Mouse (Mus musculus) embryo, embryonic 10 days (tissue): ENCODE data around the gene Gm17535.
A peak's percentile ranks its signal among the peaks of the same experiment; 100 is the strongest.
"Not testable (repeated sequence)": the region's sequence is repeated elsewhere in the genome, so short reads cannot be mapped to it uniquely, and the experiment has no call there.

Experiments used
- DNase-seq: peaks from one replicate; pipeline ENCODE4 v3.0.0-alpha.2; 2015; ENCODE audit warnings: low spot score

Gene Gm17535

DNA sequence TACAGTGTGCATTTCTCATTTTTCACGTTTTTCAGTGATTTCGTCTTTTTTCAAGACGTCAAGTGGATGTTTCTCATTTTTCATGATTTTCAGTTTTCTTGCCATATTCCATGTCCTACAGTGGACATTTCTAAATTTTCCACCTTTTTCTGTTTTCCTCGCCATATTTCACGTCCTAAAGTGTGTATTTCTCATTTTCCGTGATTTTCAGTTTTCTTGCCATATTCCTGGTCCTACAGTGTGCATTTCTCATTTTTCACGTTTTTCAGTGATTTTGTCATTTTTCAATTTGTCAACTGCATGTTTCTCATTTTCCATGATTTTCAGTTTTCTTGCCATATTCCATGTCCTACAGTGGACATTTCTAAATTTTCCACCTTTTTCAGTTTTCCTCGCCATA lies at the start of gene Gm17535:
TSS of gene Gm17535 (plus strand) at position 301 of the 400 bp plus-strand sequence.
- DNase-seq, result not testable (repeated sequence)

DNA sequence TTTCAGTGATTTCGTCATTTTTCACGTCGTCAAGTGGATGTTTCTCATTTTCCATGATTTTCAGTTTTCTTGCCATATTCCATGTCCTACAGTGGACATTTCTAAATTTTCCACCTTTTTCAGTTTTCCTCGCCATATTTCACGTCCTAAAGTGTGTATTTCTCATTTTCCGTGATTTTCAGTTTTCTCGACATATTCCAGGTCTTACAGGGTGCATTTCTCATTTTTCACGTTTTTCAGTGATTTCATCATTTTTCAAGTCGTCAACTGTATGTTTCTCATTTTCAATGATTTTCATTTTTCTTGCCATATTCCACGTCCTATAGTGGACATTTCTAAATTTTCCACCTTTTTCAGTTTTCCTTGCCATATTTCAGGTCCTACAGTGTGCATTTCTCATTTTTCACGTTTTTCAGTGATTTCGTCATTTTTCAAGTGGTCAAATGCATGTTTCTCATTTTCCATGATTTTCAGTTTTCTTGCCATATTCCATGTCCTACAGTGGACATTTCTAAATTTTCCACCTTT lies 33.9 kb upstream of the Gm17535 start, which contains the start of gene Gm10722:
TSS of gene Gm10722 (plus strand) at position 478 of the 528 bp plus-strand sequence.
- DNase-seq, result peak; percentile 22

DNA sequence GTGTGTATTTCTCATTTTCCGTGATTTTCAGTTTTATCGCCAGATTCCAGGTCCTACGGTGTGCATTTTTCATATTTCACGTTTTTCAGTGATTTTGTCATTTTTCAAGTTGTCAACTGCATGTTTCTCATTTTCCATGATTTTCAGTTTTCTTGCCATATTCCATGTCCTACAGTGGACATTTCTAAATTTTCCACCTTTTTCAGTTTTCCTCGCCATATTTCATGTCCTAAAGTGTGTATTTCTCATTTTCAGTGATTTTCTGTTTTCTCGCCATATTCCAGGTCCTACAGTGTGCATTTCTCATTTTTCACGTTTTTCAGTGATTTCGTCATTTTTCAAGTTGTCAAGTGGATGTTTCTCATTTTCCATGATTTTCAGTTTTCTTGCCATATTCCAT lies 33.4 kb upstream of the Gm17535 start:
- not testable (repeated sequence) for DNase-seq

DNA sequence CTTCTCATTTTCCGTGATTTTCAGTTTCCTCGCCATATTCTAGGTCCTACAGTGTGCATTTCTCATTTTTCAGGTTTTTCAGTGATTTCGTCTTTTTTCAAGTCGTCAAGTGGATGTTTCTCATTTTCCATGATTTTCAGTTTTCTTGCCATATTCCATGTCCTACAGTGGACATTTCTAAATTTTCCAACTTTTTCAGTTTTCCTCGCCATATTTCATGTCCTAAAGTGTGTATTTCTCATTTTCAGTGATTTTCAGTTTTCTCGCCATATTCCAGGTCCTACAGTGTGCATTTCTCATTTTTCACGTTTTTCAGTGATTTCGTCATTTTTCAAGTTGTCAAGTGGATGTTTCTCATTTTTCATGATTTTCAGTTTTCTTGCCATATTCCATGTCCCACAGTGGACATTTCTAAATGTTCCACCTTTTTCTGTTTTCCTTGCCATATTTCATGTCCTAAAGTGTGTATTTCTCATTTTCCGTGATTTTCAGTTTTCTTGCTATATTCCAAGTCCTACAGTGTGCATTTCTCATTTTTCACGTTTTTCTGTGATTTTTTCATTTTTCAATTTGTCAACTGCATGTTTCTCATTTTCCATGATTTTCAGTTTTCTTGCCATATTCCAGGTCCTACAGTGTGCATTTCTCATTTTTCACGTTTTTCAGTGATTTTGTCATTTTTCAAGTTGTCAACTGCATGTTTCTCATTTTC lies 32.3 kb upstream of the Gm17535 start:
- peak; percentile 20 for DNase-seq

DNA sequence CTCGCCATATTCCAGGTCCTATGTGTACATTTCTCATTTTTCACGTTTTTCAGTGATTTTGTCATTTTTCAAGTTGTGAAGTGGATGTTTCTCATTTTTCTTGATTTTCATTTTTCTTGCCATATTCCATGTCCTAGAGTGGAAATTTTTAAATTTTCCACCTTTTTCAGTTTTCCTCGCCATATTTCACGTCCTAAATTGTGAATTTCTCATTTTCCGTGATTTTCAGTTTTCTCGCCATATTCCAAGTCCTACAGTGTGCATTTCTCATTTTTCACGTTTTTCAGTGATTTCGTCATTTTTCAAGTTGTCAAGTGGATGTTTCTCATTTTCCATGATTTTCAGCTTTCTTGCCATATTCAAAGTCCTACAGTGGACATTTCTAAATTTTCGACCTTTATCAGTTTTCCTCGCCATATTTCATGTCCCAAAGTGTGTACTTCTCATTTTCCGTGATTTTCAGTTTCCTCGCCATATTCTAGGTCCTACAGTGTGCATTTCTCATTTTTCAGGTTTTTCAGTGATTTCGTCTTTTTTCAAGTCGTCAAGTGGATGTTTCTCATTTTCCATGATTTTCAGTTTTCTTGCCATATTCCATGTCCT lies 31.5 kb upstream of the Gm17535 start, which contains the start of gene Gm11168:
TSS of gene Gm11168 (plus strand) at position 553 of the 603 bp plus-strand sequence.
- not testable (repeated sequence) for DNase-seq

DNA sequence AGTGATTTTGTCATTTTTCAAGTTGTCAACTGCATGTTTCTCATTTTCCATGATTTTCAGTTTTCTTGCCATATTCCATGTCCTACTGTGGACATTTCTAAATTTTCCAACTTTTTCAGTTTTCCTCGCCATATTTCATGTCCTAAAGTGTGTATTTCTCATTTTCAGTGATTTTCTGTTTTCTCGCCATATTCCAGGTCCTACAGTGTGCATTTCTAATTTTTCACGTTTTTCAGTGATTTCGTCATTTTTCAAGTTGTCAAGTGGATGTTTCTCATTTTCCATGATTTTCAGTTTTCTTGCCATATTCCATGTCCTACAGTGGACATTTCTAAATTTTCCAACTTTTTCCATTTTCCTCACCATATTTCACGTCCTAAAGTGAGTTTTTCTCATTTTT lies 28.2 kb upstream of the Gm17535 start:
- DNase-seq, result not testable (repeated sequence)

DNA sequence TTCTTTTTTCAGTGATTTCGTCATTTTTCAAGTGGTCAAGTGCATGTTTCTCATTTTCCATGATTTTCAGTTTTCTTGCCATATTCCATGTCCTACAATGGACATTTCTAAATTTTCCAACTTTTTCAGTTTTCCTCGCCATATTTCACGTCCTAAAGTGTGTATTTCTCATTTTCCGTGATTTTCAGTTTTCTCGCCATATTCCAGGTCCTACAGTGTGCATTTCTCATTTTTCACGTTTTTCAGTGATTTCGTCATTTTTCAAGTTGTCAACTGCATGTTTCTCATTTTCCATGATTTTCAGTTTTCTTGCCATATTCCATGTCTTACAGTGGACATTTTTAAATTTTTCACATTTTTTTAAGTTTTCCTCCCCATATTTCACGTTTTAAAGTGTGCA lies 27.8 kb upstream of the Gm17535 start:
- DNase-seq, result not testable (repeated sequence)

DNA sequence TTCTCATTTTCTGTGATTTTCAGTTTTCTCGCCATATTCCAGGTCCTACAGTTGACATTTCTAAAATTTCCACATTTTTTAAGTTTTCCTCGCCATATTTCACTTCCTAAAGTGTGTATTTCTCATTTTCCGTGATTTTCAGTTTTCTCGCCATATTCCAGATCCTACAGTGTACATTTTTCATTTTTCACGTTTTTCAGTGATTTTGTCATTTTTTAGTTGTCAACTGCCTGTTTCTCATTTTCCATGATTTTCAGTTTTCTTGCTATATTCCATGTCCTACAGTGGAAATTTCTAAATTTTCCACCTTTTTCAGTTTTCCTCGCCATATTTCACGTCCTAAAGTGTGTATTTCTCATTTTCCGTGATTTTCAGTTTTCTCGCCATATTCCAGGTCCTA lies 27.1 kb upstream of the Gm17535 start:
- DNase-seq, result not testable (repeated sequence)

DNA sequence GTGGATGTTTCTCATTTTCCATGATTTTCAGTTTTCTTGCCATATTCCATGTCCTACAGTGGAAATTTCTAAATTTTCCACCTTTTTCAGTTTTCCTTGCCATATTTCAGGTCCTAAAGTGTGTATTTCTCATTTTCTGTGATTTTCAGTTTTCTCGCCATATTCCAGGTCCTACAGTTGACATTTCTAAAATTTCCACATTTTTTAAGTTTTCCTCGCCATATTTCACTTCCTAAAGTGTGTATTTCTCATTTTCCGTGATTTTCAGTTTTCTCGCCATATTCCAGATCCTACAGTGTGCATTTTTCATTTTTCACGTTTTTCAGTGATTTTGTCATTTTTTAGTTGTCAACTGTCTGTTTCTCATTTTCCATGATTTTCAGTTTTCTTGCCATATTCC lies 25.1 kb upstream of the Gm17535 start:
- DNase-seq, result not testable (repeated sequence)

DNA sequence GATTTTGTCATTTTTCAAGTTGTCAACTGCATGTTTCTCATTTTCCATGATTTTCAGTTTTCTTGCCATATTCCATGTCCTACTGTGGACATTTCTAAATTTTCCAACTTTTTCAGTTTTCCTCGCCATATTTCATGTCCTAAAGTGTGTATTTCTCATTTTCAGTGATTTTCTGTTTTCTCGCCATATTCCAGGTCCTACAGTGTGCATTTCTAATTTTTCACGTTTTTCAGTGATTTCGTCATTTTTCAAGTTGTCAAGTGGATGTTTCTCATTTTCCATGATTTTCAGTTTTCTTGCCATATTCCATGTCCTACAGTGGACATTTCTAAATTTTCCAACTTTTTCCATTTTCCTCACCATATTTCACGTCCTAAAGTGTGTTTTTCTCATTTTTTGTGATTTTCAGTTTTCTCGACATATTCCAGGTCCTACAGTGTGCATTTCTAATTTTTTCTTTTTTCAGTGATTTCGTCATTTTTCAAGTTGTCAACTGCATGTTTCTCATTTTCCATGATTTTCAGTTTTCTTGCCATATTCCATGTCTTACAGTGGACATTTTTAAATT lies 22.3 kb upstream of the Gm17535 start:
- DNase-seq, result not testable (repeated sequence)

DNA sequence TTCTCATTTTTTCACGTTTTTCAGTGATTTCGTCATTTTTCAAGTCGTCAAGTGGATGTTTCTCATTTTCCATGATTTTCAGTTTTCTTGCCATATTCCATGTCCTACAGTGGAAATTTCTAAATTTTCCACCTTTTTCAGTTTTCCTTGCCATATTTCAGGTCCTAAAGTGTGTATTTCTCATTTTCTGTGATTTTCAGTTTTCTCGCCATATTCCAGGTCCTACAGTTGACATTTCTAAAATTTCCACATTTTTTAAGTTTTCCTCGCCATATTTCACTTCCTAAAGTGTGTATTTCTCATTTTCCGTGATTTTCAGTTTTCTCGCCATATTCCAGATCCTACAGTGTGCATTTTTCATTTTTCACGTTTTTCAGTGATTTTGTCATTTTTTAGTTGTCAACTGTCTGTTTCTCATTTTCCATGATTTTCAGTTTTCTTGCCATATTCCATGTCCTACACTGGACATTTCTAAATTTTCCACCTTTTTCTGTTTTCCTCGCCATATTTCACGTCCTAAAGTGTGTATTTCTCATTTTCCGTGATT lies 21.6 kb upstream of the Gm17535 start, which contains the start of gene Gm10721:
TSS of gene Gm10721 (plus strand) at position 408 of the 547 bp plus-strand sequence.
- not testable (repeated sequence) for DNase-seq

DNA sequence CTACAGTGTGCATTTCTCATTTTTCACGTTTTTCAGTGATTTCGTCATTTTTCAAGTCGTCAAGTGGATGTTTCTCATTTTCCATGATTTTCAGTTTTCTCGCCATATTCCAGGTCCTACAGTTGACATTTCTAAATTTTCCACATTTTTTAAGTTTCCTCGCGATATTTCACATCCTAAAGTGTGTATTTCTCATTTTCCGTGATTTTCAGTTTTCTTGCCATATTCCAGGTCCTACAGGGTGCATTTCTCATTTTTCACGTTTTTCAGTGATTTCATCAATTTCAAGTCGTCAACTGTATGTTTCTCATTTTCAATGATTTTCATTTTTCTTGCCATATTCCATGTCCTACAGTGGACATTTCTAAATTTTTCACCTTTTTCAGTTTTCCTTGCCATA lies 19.0 kb upstream of the Gm17535 start, which contains the start of gene Gm10720:
TSS of gene Gm10720 (plus strand) at position 301 of the 400 bp plus-strand sequence.
- DNase-seq, result not testable (repeated sequence)

DNA sequence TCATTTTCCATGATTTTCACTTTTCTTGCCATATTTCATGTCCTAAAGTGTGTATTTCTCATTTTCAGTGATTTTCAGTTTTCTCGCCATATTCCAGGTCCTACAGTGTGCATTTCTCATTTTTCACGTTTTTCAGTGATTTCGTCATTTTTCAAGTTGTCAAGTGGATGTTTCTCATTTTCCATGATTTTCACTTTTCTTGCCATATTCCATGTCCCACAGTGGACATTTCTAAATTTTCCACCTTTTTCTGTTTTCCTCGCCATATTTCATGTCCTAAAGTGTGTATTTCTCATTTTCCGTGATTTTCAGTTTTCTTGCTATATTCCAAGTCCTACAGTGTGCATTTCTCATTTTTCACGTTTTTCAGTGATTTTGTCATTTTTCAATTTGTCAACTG lies 18.5 kb upstream of the Gm17535 start:
- DNase-seq, result not testable (repeated sequence)

DNA sequence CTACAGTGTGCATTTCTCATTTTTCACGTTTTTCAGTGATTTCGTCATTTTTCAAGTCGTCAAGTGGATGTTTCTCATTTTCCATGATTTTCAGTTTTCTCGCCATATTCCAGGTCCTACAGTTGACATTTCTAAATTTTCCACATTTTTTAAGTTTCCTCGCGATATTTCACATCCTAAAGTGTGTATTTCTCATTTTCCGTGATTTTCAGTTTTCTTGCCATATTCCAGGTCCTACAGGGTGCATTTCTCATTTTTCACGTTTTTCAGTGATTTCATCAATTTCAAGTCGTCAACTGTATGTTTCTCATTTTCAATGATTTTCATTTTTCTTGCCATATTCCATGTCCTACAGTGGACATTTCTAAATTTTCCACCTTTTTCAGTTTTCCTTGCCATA lies 17.3 kb upstream of the Gm17535 start, which contains the start of gene Gm10719:
TSS of gene Gm10719 (plus strand) at position 301 of the 400 bp plus-strand sequence.
- not testable (repeated sequence) for DNase-seq

DNA sequence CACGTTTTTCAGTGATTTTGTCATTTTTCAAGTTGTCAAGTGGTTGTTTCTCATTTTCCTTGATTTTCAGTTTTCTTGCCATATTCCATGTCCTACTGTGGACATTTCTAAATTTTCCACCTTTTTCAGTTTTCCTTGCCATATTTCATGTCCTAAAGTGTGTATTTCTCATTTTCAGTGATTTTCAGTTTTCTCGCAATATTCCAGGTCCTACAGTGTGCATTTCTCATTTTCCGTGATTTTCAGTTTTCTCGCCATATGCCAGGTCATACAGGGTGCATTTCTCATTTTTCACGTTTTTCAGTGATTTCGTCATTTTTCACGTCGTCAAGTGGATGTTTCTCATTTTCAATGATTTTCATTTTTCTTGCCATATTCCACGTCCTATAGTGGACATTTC lies 15.5 kb upstream of the Gm17535 start:
- DNase-seq, result not testable (repeated sequence)

DNA sequence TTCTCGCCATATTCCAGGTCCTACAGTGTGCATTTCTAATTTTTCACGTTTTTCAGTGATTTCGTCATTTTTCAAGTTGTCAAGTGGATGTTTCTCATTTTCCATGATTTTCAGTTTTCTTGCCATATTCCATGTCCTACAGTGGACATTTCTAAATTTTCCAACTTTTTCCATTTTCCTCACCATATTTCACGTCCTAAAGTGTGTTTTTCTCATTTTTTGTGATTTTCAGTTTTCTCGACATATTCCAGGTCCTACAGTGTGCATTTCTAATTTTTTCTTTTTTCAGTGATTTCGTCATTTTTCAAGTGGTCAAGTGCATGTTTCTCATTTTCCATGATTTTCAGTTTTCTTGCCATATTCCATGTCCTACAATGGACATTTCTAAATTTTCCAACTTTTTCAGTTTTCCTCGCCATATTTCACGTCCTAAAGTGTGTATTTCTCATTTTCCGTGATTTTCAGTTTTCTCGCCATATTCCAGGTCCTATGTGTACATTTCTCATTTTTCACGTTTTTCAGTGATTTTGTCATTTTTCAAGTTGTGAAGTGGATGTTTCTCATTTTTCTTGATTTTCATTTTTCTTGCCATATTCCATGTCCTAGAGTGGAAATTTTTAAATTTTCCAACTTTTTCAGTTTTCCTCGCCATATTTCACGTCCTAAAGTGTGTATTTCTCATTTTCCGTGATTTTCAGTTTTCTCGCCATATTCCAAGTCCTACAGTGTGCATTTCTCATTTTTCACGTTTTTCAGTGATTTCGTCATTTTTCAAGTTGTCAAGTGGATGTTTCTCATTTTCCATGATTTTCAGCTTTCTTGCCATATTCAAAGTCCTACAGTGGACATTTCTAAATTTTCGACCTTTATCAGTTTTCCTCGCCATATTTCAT lies 14.3 kb upstream of the Gm17535 start:
- not testable (repeated sequence) for DNase-seq

DNA sequence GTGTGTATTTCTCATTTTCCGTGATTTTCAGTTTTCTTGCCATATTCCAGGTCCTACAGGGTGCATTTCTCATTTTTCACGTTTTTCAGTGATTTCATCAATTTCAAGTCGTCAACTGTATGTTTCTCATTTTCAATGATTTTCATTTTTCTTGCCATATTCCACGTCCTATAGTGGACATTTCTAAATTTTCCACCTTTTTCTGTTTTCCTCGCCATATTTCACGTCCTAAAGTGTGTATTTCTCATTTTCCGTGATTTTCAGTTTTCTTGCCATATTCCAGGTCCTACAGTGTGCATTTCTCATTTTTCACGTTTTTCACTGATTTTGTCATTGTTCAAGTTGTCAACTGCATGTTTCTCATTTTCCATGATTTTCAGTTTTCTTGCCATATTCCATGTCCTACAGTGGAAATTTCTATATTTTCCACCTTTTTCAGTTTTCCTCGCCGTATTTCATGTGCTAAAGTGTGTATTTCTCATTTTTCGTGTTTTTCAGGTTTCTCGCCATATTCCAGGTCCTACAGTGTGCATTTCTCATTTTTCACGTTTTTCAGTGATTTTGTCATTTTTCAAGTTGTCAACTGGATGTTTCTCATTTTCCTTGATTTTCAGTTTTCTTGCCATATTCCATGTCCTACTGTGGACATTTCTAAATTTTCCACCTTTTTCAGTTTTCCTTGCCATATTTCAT lies 11.9 kb upstream of the Gm17535 start:
- peak; percentile 4 for DNase-seq

DNA sequence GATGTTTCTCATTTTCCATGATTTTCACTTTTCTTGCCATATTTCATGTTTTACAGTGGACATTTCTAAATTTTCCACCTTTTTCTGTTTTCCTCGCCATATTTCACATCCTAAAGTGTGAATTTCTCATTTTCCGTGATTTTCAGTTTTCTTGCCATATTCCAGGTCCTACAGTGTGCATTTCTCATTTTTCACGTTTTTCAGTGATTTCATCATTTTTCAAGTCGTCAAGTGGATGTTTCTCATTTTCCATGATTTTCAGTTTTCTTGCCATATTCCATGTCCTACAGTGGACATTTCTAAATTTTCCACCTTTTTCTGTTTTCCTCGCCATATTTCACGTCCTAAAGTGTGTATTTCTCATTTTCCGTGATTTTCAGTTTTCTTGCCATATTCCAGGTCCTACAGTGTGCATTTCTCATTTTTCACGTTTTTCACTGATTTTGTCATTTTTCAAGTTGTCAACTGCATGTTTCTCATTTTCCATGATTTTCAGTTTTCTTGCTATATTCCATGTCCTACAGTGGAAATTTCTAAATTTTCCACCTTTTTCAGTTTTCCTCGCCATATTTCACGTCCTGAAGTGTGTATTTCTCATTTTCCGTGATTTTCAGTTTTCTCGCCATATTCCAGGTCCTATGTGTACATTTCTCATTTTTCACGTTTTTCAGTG lies 11.0 kb upstream of the Gm17535 start, which contains the start of gene Gm10718:
TSS of gene Gm10718 (plus strand) at position 236 of the 673 bp plus-strand sequence.
- DNase-seq, result not testable (repeated sequence)

DNA sequence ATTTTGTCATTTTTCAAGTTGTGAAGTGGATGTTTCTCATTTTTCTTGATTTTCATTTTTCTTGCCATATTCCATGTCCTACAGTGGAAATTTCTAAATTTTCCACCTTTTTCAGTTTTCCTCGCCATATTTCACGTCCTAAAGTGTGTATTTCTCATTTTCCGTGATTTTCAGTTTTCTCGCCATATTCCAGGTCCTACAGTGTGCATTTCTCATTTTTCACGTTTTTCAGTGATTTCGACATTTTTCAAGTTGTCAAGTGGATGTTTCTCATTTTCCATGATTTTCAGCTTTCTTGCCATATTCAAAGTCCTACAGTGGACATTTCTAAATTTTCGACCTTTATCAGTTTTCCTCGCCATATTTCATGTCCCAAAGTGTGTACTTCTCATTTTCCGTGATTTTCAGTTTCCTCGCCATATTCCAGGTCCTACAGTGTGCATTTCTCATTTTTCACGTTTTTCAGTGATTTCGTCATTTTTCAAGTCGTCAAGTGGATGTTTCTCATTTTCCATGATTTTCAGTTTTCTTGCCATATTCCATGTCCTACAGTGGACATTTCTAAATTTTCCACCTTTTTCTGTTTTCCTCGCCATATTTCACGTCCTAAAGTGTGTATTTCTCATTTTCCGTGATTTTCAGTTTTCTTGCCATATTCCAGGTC lies 10.3 kb upstream of the Gm17535 start:
- DNase-seq, result not testable (repeated sequence)
